Mouse (Mus musculus): ENCODE results near the gene Gm10277.
A peak's percentile ranks its signal among the peaks of the same experiment; 100 is the strongest.

Gm10277 gene

DNA sequence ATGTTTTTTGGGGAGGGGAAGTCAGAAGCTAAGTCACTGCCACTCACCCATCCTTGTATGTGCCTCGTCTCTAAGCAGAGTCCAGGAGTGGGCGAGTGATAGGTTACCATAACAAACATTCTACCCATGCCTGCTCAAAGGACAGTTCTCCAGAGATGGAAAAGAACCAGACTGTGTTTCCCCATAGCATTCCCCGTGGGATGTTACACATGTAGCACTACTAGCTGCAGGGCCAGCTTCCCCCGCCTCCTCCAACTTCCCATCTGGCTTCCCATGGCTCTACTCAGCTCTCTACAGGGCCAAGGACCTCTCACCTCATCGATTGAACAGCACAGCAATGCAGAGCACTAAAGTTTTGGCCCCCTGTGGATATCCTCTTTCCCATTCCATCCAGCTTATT, 7.7 kb upstream of the Gm10277 start:
- no peak for DNase-seq

DNA sequence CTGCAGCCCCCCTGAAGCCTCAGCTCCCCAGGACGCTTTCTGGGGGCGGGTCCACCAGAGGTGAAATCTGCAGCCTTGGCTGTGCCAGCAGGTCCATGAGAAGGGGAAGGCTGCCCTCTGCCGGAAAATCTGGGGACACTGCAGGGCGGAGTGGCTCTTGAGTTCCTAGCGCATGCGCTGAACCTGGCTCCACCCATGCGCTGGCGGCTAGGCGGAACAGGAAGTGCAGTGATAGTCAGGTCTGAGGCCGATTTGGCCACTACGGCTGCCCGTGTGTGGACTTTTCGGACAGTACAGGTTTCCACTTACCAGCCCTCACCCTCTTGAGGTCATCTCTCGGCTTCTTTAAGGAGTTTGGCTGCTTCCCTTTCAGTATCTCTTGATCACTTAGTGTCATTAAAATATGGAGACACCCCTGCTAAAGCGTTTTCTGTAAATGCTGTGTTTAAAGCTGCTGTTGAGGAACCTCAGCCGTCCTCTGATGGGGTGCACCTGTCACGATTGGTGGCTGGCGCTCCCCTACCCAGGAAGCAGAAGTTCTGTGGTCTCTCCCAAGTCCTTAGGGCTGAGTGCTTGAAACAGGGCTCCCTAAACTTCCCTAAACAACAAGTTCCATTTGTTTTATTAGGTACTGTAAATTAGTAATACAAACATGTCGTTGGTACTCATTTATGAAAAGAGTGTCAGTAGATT, 5.8 kb upstream of the Gm10277 start:
- peak; percentile 98 for DNase-seq

DNA sequence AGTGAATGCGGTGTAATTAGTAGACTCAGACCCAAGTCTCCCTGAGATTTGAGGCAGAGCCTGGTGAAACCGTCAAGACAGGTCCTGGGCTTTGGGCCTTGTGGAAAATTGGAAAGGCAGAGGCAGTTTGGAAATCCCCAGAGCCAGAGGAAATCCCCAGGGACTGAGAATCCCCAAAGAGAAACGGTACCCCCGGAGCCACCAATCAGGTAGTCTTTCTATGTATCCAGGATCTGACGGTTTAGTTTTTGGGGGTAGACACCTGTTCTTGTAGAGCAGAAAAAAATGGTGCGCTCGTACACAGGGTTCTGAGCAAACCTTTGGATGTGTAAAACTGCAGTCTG, 5.0 kb upstream of the Gm10277 start:
- no peak for DNase-seq

DNA sequence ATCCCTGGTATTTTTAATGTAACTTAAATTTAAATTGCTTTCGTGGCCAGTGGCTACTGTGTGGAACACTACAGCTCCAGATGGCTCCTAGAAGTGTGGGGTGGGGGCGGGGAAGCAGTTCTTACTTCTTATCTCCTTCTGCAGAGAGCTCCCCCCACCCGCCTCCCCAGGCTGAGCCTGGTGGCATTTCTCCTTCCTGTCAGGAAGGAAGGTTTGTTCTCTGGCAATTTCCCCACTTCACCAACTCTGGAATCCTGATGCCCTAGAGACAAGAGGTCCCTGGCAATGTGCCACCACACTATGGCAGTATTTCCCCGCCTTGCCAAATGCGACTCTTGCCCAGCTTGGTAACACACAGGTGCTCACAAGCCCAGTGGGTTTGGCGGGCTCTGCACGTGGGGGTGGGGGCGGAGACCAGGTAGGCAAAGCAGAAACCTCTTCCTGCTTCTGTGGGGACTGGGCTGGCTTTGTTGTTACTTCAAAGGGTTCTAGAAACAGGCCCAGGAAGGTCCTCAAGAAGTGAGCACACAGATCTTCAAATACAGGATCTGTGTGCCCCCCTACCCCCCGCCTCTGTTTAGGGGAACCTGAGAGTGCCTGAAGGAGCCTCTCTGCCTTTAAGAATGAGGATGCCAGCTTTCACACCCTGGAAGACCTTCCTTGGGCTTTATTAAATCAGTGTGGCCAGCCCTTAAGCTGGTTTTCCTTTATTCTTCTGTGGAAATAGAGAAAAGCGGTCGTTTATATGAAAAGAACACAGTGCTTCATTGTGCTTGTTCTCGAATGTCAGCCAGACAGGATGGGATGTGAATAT, 4.4 kb upstream of the Gm10277 start:
- DNase-seq: peak; percentile 82

DNA sequence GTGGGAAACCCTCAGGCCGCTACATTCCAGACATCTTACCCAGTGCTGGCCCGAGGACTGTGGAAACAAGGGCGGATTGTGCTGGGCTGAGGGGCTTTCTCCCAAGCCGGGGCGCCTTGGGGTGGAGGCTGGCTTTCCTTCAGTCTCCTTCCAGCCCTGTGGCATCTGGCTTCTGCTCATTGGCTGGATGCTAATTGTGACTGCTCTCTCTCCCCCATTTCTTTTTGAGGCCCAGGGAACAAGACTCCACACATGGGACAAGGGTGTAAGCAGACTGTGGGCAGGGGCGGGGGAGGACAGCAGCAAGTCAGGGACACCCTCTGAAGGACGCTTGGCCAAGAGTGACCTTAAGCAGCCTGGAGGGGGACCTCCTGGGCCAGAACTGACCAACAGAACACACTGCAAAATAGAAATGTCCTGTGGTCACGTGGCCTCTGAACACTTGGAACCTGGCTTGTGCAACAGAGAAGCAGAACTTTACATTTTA, 3.7 kb upstream of the Gm10277 start:
- peak; percentile 47 for DNase-seq

DNA sequence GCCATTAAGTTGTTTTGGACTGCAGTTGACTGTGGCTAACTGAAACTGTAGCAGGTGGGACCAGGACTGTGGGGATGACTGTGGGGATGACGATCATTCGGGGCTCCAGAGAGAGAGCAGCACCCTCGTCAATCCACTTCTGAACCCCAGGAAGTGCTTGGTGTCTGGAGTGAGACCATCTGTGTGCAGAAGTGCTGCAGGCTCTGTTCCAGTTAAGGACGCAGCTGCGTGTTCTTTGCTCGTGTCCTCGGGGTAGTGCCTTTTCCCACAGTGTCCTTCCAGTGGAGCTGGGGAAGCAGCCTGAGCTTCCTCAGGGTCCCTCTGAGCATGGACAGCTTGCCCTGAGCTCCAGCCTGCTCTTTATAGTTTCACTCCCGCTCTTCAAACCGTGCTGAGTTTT, 2.7 kb upstream of the Gm10277 start:
- no peak for DNase-seq

DNA sequence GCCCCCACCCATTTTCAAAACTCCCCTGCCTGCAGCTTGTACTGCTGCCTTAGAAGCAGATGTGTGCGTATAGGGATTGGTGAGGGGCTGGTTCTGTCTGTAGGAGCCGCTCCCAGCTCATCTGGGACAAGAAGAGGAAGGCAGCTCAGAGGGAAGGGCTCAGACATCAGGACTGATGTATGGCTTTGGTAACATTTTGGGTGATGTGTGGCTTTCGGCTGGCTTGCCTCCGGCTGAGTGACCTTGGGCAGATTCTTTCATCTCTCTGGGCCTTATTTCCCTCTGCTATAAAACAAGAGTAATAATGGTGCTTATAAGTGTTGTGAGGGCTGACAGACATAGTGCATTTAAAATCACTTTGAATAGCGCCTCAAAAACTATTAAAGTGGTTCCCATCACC, 2.0 kb upstream of the Gm10277 start:
- DNase-seq: no peak

DNA sequence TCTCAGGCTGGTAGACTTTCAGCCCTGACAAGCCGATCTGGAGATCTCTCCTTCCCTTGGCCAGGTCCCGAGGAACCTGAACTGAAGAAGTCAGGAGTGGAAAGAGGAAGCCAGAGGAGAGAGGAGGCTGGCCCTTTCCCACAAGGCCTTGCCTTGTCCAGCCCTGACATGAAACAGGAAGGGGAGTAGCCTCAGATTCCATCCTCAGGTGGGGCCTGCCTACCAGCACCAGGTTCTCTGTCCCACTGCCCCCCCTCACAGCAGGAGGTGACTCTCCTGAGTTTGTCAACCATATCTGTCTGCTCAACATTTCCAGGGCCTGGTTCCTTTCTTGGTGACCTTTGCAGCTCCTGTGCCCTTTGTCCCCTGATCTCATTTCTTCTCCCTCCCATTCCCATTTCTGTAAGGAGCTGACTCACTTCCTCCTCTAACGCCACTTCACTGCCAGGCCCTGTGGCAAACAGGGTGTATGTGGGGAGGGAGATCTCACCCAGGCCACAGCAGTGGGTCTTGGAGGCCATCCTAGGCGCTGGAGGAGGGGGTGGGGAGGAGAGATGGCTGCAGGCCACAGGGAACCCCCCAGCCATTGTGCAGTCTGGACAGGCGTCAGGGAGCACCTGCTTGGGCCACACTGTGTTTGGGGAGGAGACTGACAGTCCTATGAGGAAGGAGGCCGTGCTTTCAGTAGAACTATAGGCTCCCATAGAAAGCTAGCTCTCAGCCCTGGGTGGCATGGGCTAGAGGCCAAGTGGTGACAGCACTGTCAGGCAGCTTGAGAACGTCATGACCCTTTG, 1.6 kb downstream of the Gm10277 start:
- peak; percentile 74 for DNase-seq

DNA sequence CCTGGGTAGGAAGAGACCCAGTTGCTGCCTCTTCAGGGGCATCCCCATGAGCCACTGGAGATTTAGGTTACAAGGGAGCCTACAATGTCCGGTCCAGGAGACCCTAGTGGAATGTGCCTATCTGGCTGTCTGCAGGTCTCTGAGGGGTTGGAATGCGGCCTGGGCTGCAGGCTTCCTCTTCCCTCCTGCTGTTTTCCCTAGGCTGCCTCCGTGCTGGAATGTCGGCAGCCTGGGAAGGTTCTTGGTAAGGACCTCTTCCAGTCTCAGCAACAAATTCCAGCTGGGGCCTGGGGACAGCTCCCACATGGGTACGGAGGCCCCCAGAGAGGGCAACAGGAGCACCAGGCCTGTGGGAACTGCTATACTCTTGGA, 2.2 kb downstream of the Gm10277 start:
- no peak for DNase-seq

DNA sequence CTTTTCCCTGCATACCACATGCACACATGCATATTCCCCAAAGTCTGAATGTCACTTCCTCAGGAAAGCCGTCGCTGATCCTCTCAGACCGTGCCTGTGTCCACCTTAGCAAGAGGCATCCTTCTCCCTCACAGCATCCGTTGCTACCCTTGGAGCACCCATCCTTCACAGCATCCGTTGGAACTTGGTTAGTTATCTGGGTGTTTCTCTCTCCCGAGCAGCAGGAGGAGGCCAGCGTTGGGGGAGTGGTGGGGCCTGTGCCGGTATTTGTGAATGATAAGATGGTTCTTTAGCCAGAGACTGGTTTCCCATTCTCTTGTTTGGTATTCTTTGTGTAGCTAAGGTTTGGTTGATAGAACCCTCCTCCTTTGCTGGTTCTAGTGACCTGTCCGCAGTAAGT, 2.7 kb downstream of the Gm10277 start:
- DNase-seq: no peak

DNA sequence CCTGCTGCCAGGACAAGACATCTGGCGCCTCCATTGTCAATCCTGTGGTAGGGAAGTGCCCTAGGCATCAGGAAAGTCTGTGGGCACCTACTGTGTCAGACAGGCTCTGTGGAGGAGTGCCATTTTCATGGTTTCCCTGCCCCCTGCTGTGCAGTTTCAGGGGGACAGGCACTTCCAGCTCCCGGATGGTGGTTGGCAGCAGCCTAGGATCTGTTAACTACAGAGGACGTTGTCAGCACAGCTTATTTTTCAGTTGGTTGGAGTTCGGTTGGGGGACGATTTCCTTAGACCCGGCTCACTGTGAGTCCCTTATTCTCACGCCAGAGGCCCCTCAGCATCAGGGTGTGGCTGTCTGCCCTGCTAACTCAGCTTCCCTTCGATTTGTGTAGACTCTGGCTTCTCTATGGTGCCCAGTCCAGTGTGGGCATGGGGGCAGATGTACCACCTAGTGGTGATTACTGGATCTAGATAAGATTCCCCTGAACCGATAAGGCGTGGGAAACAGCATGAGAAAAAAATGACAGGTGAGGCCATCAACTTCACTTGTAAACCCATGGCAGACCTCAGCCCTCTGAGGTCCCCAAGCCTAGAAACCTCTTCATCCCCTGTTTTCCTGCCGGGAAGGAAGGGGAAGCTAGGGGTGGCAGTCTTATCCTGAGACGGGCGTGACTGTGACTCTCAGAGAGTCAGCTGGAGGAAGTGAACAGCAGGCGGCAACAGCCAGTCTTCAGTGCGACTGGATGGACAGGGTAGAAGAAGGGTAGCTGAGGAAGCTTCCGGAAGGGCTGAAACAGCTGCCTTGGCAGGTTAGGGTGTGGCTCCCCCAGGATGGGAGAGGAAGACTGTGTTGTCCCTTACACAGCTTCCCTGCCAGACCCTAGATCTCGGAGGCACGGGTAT, 3.5 kb downstream of the Gm10277 start:
- DNase-seq: peak; percentile 69

DNA sequence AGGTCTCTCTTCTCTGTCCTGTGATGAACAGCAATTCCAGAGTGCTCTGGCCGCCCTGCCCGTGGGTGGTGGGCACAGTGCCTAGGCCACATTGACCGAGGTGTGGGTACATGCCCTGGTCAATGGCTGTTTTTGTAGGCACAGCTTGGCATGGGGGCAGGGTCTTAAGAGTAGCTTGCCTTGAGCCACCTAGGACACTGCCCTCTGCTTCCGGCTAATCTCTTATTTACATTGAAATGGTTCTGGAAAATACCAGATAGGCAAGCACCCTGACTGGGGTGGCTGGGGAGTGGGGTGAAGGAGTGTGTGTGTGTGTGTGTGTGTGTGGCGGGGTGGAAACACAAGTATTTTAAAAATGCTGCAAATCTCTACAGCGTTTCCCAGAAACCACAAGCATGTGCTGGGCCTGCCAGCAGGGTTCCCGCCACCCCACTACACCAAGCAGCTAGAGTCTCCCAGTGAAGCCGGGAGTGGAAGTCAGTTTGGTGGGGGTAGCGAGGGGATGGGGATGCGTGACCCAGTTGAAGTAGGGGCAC, 4.3 kb downstream of the Gm10277 start:
- DNase-seq: peak; percentile 70

DNA sequence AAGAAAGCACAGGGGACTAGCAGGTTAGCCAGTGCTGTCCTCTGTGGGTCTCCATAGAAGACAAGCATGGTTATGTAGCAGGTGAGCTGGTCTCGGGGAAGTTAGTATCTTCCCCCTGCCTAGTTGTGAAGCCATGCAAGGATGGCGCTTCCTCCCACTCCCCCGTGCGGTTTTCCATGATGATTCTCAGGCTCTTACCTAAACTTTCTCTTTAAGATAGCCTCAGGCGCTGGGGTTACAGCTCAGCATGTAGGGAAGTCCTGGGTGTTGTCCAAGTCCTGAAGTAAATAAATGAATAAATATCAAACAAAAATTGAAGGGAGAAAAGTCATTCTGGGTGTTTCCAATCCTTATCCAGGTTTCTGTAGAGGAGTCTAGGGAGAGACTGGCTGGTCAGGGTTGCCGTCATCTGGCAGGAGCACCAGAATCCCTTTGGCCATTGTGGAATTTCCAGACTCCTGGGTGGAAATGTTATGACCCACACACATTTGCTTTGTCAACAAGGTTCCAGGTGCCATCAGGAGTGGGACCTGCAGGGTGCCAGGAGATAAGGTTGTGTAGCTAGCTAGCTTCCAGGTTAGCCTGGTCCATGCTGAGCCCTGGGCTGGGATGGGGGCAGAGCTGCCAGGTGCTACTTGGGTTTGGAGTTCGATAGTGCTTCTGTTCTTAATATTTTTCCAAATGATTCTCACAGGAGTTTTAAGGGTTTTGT, 5.3 kb downstream of the Gm10277 start:
- DNase-seq: no peak

DNA sequence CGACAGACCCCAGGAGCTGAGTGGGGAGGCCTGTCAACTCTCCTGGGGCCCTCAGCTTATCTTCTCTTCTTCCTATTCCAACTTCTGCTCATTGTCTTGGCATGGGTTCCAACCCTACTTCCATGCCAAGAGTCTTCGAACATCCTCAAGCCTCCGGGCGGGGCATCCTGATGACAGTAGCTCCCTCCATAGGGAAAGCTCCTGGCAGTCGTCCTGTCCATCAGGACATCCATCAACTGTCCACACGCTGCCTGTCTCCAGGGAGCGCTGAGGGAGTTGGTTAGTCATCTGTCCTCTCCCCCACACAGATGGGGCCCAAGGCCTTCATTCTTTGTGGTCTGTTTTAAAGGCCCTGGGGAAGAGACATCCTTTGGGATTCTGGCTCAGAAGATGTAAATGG, 6.5 kb downstream of the Gm10277 start:
- no peak for DNase-seq

DNA sequence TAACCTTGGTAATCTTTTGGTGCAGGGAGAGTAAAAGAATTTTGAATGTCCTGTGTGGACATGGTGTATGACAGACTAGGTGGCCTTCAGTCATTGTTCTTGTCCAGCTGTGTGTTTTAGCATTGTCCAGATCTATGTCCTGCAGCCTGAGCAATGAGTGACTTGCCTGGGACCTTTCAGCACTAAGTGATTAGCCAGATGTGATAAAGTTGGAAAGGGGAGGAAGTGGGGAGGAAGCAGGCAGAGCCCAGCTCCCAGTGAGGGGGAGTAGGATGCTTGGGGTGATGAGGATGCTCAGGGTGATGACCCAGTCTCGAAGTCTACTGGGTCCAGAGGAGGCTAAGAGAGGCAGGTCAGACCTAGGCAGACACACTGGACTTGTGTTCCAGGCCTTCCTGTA, 8.3 kb downstream of the Gm10277 start:
- no peak for DNase-seq

DNA sequence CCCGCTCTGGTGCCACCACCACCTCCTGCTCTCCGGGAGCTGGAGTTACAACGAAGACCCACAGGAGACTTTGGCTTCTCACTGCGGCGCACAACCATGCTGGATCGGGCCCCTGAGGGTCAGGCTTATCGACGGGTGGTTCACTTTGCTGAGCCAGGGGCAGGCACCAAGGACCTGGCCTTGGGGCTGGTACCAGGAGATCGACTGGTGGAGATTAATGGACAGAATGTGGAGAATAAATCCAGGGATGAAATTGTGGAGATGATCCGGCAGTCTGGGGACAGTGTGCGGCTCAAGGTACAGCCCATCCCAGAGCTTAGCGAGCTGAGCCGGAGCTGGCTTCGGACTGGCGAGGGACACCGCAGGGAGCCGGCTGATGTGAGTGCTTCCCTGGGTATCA, 9.6 kb downstream of the Gm10277 start:
- no peak for DNase-seq

DNA sequence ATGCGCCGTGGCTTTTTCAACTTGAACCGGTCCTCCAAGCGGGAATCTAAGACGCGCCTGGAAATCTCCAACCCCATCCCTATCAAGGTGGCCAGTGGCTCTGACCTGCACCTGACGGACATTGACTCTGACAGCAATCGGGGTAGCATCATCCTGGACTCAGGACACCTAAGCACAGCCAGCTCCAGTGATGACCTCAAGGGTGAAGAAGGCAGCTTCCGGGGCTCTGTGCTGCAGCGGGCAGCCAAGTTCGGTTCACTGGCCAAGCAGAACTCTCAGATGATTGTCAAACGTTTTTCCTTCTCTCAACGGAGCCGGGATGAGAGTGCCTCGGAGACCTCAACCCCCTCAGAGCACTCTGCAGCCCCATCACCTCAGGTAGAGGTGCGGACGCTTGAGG, 10.1 kb downstream of the Gm10277 start:
- no peak for DNase-seq

DNA sequence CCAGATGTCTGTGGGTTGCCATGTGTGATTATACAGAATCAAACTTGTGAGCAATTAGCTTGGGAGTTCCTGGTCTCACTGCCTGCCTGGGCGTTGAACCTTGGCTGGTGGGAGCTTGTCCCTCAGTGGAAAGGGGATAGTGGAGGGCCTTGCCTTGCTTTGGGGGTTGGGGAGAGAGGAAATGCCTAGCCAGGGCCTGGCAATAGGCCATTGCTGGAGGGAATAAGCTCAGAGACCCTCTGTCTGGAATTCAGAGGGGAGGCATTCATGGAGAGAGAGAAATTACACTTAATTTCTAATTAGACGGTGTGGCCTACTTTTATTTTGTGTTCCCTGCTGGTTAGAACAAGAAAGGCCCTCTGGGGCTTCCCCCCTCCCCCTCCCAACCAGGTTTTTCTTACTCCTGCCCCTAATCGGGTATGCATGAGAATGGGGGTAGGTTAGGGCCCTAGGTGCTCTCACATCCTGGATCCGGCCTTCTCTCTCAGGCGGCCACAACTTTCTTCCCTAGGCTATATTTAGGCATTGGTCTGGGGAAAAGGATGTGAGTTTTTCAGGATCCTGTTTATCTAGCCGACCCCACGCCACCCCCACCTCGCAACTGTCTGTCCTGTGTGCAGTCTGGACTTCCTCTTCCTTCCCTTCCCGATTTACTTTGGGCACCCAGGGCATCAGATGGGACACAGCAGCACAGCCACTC, 11.7 kb downstream of the Gm10277 start:
- DNase-seq: peak; percentile 38

DNA sequence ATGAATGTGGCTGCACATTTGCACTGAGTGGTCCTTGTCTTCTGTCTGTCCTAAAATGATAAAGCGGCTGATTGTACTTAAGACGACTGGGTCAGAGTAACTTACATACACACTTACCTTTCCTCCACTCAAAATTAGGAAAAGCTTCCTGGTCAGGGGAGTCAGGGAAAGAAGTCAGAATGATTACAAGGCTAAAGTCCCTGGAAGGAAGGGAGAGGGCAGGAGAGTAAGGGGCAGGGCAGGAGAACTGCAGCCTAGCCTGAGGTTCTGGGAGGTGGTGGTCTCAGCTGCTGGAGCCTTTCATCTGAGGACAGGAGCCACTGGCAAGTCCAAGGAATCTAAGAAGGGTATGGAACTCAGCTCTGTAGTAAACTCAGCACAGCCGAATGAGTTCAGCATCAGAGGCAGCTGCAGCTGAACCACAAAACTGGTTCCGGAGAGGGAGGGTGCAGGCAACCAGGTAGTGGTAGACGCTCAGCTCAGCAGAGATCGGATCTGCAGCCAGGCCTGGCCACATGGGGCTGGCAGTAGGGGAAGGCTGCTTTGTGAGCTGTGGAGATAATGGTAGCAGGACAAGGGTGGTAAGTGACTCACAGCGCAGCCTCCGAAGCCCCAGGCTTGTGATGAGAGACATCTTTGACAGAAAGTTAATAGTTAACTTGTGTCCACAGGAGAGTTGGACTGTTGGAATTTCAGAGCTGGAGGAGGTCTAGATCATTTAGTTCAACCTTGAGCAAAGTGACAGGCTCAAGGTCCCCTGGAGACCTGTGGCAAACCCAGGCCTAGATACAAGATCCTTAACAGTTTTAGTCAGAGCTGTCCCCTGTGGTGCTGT, 15.5 kb downstream of the Gm10277 start:
- peak; percentile 75 for DNase-seq

DNA sequence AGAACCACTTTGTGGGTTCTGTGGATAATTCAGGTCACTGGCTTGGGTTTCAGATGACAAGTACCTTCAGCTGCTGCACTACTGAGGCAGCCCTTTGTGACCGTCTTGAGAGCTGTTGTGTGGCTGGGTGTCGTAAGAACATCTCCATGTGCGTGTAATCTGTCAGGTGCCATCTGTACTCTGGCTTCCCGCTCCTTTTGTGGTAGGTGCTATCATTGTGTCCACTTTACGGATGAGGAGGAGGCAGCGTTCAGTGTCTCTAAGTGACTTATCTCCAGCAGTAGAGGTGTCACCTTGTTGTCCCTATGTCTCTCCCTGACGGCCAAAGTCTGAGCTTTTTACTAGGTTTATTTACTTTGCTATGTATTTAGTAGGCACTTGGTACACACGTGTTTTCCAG, 17.2 kb downstream of the Gm10277 start:
- DNase-seq: no peak
